ENCODE assay signal across 26 mouse cellular contexts in genomic region chr17:66769365-66770363, GRCm38 (mm10).
DNase-seq lines count a peak whose midpoint lies in the region; ATAC-seq and TF ChIP-seq lines count a peak whose summit lies in the region.
"Had no signal": no experiment of that assay in that cellular context is flagged by ENCODE, and none has a peak within 500 bp of the region (broad histone marks: within the 10 kb centered on the region; RNA-seq: fewer than 3 reads in every experiment).

No protein-coding gene starts in this region.

- TF ChIP-seq CTCF in heart, postnatal 0 days (IDR thresholded peaks at IDR 0.05; ENCODE audit: low read depth) = no peak

- no peaks in the 10 kb centered on the region for H3K36me3 ChIP-seq in heart, postnatal 0 days (replicated peaks; ENCODE audit: control insufficient read depth, insufficient read depth, low read length)
- H3K36me3 ChIP-seq in kidney, embryonic 15.5 days = no peaks in the 10 kb centered on the region
- no peaks in the 10 kb centered on the region for H3K36me3 ChIP-seq in midbrain, embryonic 16.5 days (ENCODE audit: control insufficient read depth, insufficient read depth, low read length)
- H3K36me3 ChIP-seq in midbrain, embryonic 13.5 days = no peaks in the 10 kb centered on the region
- no peaks in the 10 kb centered on the region for H3K36me3 ChIP-seq in neural tube, embryonic 15.5 days
- H3K36me3 ChIP-seq: embryonic facial prominence, embryonic 13.5 days; forebrain, embryonic 10.5 days; forebrain, embryonic 15.5 days; heart, embryonic 13.5 days; liver, embryonic 12.5 days; stomach, embryonic 15.5 days had no signal

- TF ChIP-seq EP300 in heart, postnatal 0 days (IDR thresholded peaks at IDR 0.05; ENCODE audit: low read depth) = no peak

- H3K4me3 ChIP-seq in heart, postnatal 0 days (ENCODE audit: low read depth, low read length) = no peak overlapping the region
- no peak overlapping the region for H3K4me3 ChIP-seq in kidney, embryonic 15.5 days (replicated peaks)
- no peak overlapping the region for H3K4me3 ChIP-seq in midbrain, embryonic 16.5 days (ENCODE audit: low read depth, low read length)
- no peak overlapping the region for H3K4me3 ChIP-seq in midbrain, embryonic 13.5 days (replicated peaks)
- H3K4me3 ChIP-seq in neural tube, embryonic 15.5 days (replicated peaks) = no peak overlapping the region
- H3K4me3 ChIP-seq: embryonic facial prominence, embryonic 13.5 days; forebrain, embryonic 10.5 days; forebrain, embryonic 15.5 days; heart, embryonic 13.5 days; layer of hippocampus, adult 2 months; left cerebral cortex, adult 2 months; liver, embryonic 12.5 days; myocyte; stomach, embryonic 15.5 days had no signal

- H3K9me3 ChIP-seq in heart, postnatal 0 days (replicated peaks; ENCODE audit: control insufficient read depth, low read length) = no peaks in the 10 kb centered on the region
- H3K9me3 ChIP-seq in kidney, embryonic 15.5 days (replicated peaks) = no peaks in the 10 kb centered on the region
- no peaks in the 10 kb centered on the region for H3K9me3 ChIP-seq in midbrain, embryonic 16.5 days (replicated peaks; ENCODE audit: control insufficient read depth, low read length, poor library complexity, severe bottlenecking)
- no peaks in the 10 kb centered on the region for H3K9me3 ChIP-seq in midbrain, embryonic 13.5 days
- no peaks in the 10 kb centered on the region for H3K9me3 ChIP-seq in neural tube, embryonic 15.5 days (replicated peaks)
- H3K9me3 ChIP-seq: embryonic facial prominence, embryonic 13.5 days; forebrain, embryonic 10.5 days; forebrain, embryonic 15.5 days; heart, embryonic 13.5 days; liver, embryonic 12.5 days; stomach, embryonic 15.5 days had no signal

- H3K27me3 ChIP-seq in heart, postnatal 0 days (ENCODE audit: control insufficient read depth, insufficient read depth, low read length) = no peaks in the 10 kb centered on the region
- no peaks in the 10 kb centered on the region for H3K27me3 ChIP-seq in kidney, embryonic 15.5 days
- H3K27me3 ChIP-seq in midbrain, embryonic 16.5 days (ENCODE audit: control insufficient read depth, insufficient read depth, low read depth, low read length) = no peaks in the 10 kb centered on the region
- no peaks in the 10 kb centered on the region for H3K27me3 ChIP-seq in midbrain, embryonic 13.5 days
- no peaks in the 10 kb centered on the region for H3K27me3 ChIP-seq in neural tube, embryonic 15.5 days (replicated peaks)
- H3K27me3 ChIP-seq: embryonic facial prominence, embryonic 13.5 days; forebrain, embryonic 15.5 days; heart, embryonic 13.5 days; liver, embryonic 12.5 days; stomach, embryonic 15.5 days had no signal

- 76% methylated on average over 14 of the region's 14 CpGs for WGBS in heart, postnatal 0 days
- WGBS in kidney, embryonic 15.5 days = 37% methylated on average over 14 of the region's 14 CpGs
- 84% methylated on average over 14 of the region's 14 CpGs for whole genome bisulfite sequencing in midbrain, embryonic 16.5 days
- 85% methylated on average over 14 of the region's 14 CpGs for WGBS in midbrain, embryonic 13.5 days
- 66% methylated on average over 14 of the region's 14 CpGs for WGBS in neural tube, embryonic 15.5 days

- H3K4me1 ChIP-seq in heart, postnatal 0 days (ENCODE audit: control insufficient read depth, insufficient read depth) = 0 out of 2 replicates have a peak, but pooled peaks cover 4% of the 10 kb centered on the region
- peaks cover 32% of the 10 kb centered on the region for H3K4me1 ChIP-seq in kidney, embryonic 15.5 days
- H3K4me1 ChIP-seq in midbrain, embryonic 16.5 days (ENCODE audit: control insufficient read depth, insufficient read depth, low read length) = peaks cover 12% of the 10 kb centered on the region
- peaks cover 14% of the 10 kb centered on the region for H3K4me1 ChIP-seq in midbrain, embryonic 13.5 days (replicated peaks)
- peaks cover 28% of the 10 kb centered on the region for H3K4me1 ChIP-seq in neural tube, embryonic 15.5 days
- H3K4me1 ChIP-seq: liver, embryonic 12.5 days; stomach, embryonic 15.5 days had no signal

- DNase-seq in heart, postnatal 0 days (ENCODE audit: low spot score) = no peak
- DNase-seq in heart, postnatal 4 days = no peak
- no peak for DNase-seq in kidney, adult 9 months
- no peak for DNase-seq in yolk sac, embryonic 10.5 days (ENCODE audit: low spot score)
- DNase-seq: B cell, adult 2 months; cerebellum, adult 18-20 months; cerebellum, postnatal 10 days; gastrocnemius, postnatal 25 days; kidney, postnatal 36 days; liver, postnatal 0 days; lung, postnatal 36 days; right cerebral cortex, postnatal 25 days had no signal

- no peak overlapping the region for H3K4me2 ChIP-seq in heart, postnatal 0 days (ENCODE audit: low read depth, low read length)
- H3K4me2 ChIP-seq in kidney, embryonic 15.5 days = peak overlapping the region; percentile 20; the same call in 1 of the 2 replicates
- H3K4me2 ChIP-seq in midbrain, embryonic 16.5 days (ENCODE audit: low read length) = no peak overlapping the region
- H3K4me2 ChIP-seq in midbrain, embryonic 13.5 days (replicated peaks) = no peak overlapping the region
- no peak overlapping the region for H3K4me2 ChIP-seq in neural tube, embryonic 15.5 days
- H3K4me2 ChIP-seq: embryonic facial prominence, embryonic 13.5 days; forebrain, embryonic 15.5 days; heart, embryonic 13.5 days; liver, embryonic 12.5 days; stomach, embryonic 15.5 days had no signal

- peak; percentile 62; the same call in 1 of the 2 replicates for ATAC-seq in heart, postnatal 0 days (ENCODE audit: insufficient read depth, low read depth)
- ATAC-seq in kidney, embryonic 15.5 days (replicated peaks; ENCODE audit: low FRiP score) = peak; percentile 91
- ATAC-seq in midbrain, embryonic 16.5 days = no peak
- no peak for ATAC-seq in midbrain, embryonic 13.5 days
- no peak for ATAC-seq in neural tube, embryonic 15.5 days (ENCODE audit: low FRiP score)
- ATAC-seq: forebrain, embryonic 15.5 days; intestine, postnatal 0 days; liver, embryonic 12.5 days; liver, postnatal 0 days had no signal

- no peak overlapping the region for H3K9ac ChIP-seq in heart, postnatal 0 days (replicated peaks; ENCODE audit: low read depth, low read length)
- H3K9ac ChIP-seq in kidney, embryonic 15.5 days = no peak overlapping the region
- H3K9ac ChIP-seq in midbrain, embryonic 16.5 days (ENCODE audit: low read depth, low read length) = no peak overlapping the region
- no peak overlapping the region for H3K9ac ChIP-seq in midbrain, embryonic 13.5 days (replicated peaks)
- no peak overlapping the region for H3K9ac ChIP-seq in neural tube, embryonic 15.5 days (replicated peaks)
- H3K9ac ChIP-seq: embryonic facial prominence, embryonic 13.5 days; forebrain, embryonic 15.5 days; heart, embryonic 13.5 days; liver, embryonic 12.5 days; liver, postnatal 0 days; stomach, embryonic 15.5 days had no signal

- H3K27ac ChIP-seq in heart, postnatal 0 days (ENCODE audit: low read depth) = no peak overlapping the region
- peak overlapping the region; percentile 85 for H3K27ac ChIP-seq in kidney, embryonic 15.5 days
- H3K27ac ChIP-seq in midbrain, embryonic 16.5 days (ENCODE audit: low read length) = peak overlapping the region; percentile 11; the same call in 1 of the 2 replicates
- H3K27ac ChIP-seq in midbrain, embryonic 13.5 days = no peak overlapping the region
- peak overlapping the region; percentile 60 for H3K27ac ChIP-seq in neural tube, embryonic 15.5 days (replicated peaks)
- H3K27ac ChIP-seq: embryonic facial prominence, embryonic 13.5 days; forebrain, embryonic 10.5 days; forebrain, embryonic 15.5 days; heart, embryonic 13.5 days; layer of hippocampus, adult 2 months; left cerebral cortex, adult 2 months; liver, embryonic 12.5 days; stomach, embryonic 15.5 days had no signal

Comparison
In these comparisons a context has a peak if more than half of its experiments do, and no peak if none do; other contexts are left out.
1. H3K27ac ChIP-seq: peak in kidney, embryonic 15.5 days (single experiment), midbrain, embryonic 16.5 days (single experiment) and neural tube, embryonic 15.5 days (single experiment); none in heart, postnatal 0 days (single experiment) and midbrain, embryonic 13.5 days (single experiment).
2. ATAC-seq: peak in heart, postnatal 0 days (single experiment) and kidney, embryonic 15.5 days (single experiment); none in midbrain, embryonic 16.5 days (single experiment), midbrain, embryonic 13.5 days (single experiment) and neural tube, embryonic 15.5 days (single experiment).